Mouse (Mus musculus) kidney, embryonic 14.5 days (tissue): Measurements from ENCODE around the gene Fut2. TPM values are rescaled to one million over a fixed set of nuclear protein-coding genes. Genes with fewer than 3 reads are reported as not detected.
A peak's percentile ranks its signal among the peaks of the same experiment; 100 is the strongest.

Experiments used
- ATAC-seq: fragments of 200-750 bp; cut with Nextera tagmentation; 2 replicates; pipeline ENCODE4 v1.8.0; 2017; ENCODE audit warnings: moderate number of reproducible peaks, mild to moderate bottlenecking, moderate TSS enrichment, moderate library complexity; ENCODE audit not compliant: low FRiP score, low TSS enrichment
- H3K27ac ChIP-seq: fragments of 300-500 bp; sonication (generic); 2 replicates; pipeline ENCODE4 v1.5.1; 2014; ENCODE audit warnings: low read depth, mild to moderate bottlenecking, low read length, moderate library complexity, mixed read lengths
- H3K27me3 ChIP-seq: fragments of 300-500 bp; sonication (generic); 2 replicates; pipeline ENCODE4 v1.6.1; 2014; ENCODE audit warnings: mild to moderate bottlenecking, low read length; ENCODE audit not compliant: control insufficient read depth, insufficient read depth
- H3K36me3 ChIP-seq: fragments of 300-500 bp; sonication (generic); 2 replicates; pipeline ENCODE4 v1.6.1; 2014; ENCODE audit warnings: low read length, mixed read lengths; ENCODE audit not compliant: control insufficient read depth, insufficient read depth
- H3K4me1 ChIP-seq: fragments of 300-500 bp; sonication (generic); 2 replicates; pipeline ENCODE4 v1.6.1; 2014; ENCODE audit warnings: low read length, mixed read lengths; ENCODE audit not compliant: control insufficient read depth, insufficient read depth
- H3K4me2 ChIP-seq: fragments of 300-500 bp; sonication (generic); replicated peaks from 2 replicates; pipeline ENCODE4 v1.6.1; 2014; ENCODE audit warnings: low read depth, mild to moderate bottlenecking, low read length
- H3K4me3 ChIP-seq: fragments of 300-500 bp; sonication (generic); 2 replicates; pipeline ENCODE4 v1.5.1; 2014; ENCODE audit warnings: mild to moderate bottlenecking, low read length
- H3K9ac ChIP-seq: fragments of 300-500 bp; sonication (generic); 2 replicates; pipeline ENCODE4 v1.6.1; 2014; ENCODE audit warnings: low read depth, mild to moderate bottlenecking, low read length, moderate library complexity
- H3K9me3 ChIP-seq: fragments of 300-500 bp; sonication (generic); 2 replicates; pipeline ENCODE4 v1.6.1; 2016; ENCODE audit warnings: low read length; ENCODE audit not compliant: control insufficient read depth
- WGBS: fragments of 180-500 bp; shearing (Covaris S2); extraction: QIAGEN DNeasy Blood & Tissue Kit; methylation state at CpG from one replicate; pipeline ENCODE4 v1.1.7; 2014; 5-methylcytosine and 5-hydroxymethylcytosine counted together
- polyA plus RNA-seq: library from polyadenylated mRNA; unstranded; fragments of >200 nt; fragmentation: Nextera tagmentation; extraction: Ambion mirVana; gene quantifications from 2 replicates; pipeline ENCODE4 v1.2.1, GENCODE M21; 2014

The Fut2 gene
- polyA plus RNA-seq, 1 experiment from 2014 or later, result 0.26 TPM

- Histone ChIP-seq H3K9me3 (no peaks in the 10 kb centered on the region), H3K27ac (peak overlapping the region; percentile 85), H3K4me3 (peak overlapping the region; percentile 46), H3K4me1 (peaks cover 46% of the 10 kb centered on the region), H3K36me3 (no peaks in the 10 kb centered on the region), H3K27me3 (no peaks in the 10 kb centered on the region), H3K4me2 (peak overlapping the region; percentile 74), H3K9ac (peak overlapping the region; percentile 50)
- 7% methylated on average over 18 of the region's 18 CpGs for WGBS
- no peak for ATAC-seq
Observed at GRCm38 (mm10) chr7:45644183-45644582, 22.0 kb downstream of the Fut2 start.

- peak overlapping the region; percentile 46 for H3K4me3 ChIP-seq
- peaks cover 46% of the 10 kb centered on the region for H3K4me1 ChIP-seq
- H3K9ac ChIP-seq, result peak overlapping the region; percentile 76
- peak overlapping the region; percentile 92 for H3K27ac ChIP-seq
- no peaks in the 10 kb centered on the region for H3K36me3 ChIP-seq
- ATAC-seq, result peak; percentile 94
- WGBS, result 2% methylated on average over 28 of the region's 28 CpGs
- no peaks in the 10 kb centered on the region for H3K9me3 ChIP-seq
- peak overlapping the region; percentile 82 for H3K4me2 ChIP-seq
- no peaks in the 10 kb centered on the region for H3K27me3 ChIP-seq
Observed at GRCm38 (mm10) chr7:45643441-45644178, 22.6 kb downstream of the Fut2 start.

GRCm38 (mm10) chr7:45642503-45643255, 23.5 kb downstream of the Fut2 start:
- peak overlapping the region; percentile 82 for H3K4me2 ChIP-seq
- H3K27ac ChIP-seq, result peak overlapping the region; percentile 92
- no peaks in the 10 kb centered on the region for H3K36me3 ChIP-seq
- H3K9me3 ChIP-seq, result no peaks in the 10 kb centered on the region
- no peaks in the 10 kb centered on the region for H3K27me3 ChIP-seq
- 30% methylated on average over 16 of the region's 16 CpGs for WGBS
- no peak for ATAC-seq
- peak overlapping the region; percentile 46 for H3K4me3 ChIP-seq
- H3K4me1 ChIP-seq, result peaks cover 46% of the 10 kb centered on the region
- peak overlapping the region; percentile 76 for H3K9ac ChIP-seq

GRCm38 (mm10) chr7:45642083-45642482, 24.1 kb downstream of the Fut2 start:
- Histone ChIP-seq H3K9me3 (no peaks in the 10 kb centered on the region), H3K9ac (no peak overlapping the region; the same call in 1 of the 2 replicates), H3K27ac (0 out of 2 replicates have a peak overlapping the region, but pooled peaks have one; percentile 24), H3K27me3 (no peaks in the 10 kb centered on the region), H3K4me2 (peak overlapping the region; percentile 82), H3K4me3 (peak overlapping the region; percentile 46; the same call in 1 of the 2 replicates), H3K36me3 (no peaks in the 10 kb centered on the region), H3K4me1 (peaks cover 46% of the 10 kb centered on the region)
- 79% methylated on average over 5 of the region's 5 CpGs for WGBS
- no peak for ATAC-seq

GRCm38 (mm10) chr7:45641391-45642040, 24.7 kb downstream of the Fut2 start:
- WGBS, result 48% methylated on average over 17 of the region's 17 CpGs
- H3K4me1 ChIP-seq, result peaks cover 46% of the 10 kb centered on the region
- 0 out of 2 replicates have a peak overlapping the region, but pooled peaks have one; percentile 24 for H3K27ac ChIP-seq

GRCm38 (mm10) chr7:45640191-45640957, 25.8 kb downstream of the Fut2 start:
- H3K4me2 ChIP-seq, result no peak overlapping the region
- no peaks in the 10 kb centered on the region; the same call in 1 of the 2 replicates for H3K9me3 ChIP-seq
- 0 out of 2 replicates have a peak, but pooled peaks cover 4% of the 10 kb centered on the region for H3K36me3 ChIP-seq
- H3K4me1 ChIP-seq, result peaks cover 51% of the 10 kb centered on the region
- WGBS, result 56% methylated on average over 19 of the region's 19 CpGs
- peak overlapping the region; percentile 12; the same call in 1 of the 2 replicates for H3K27ac ChIP-seq
- no peak for ATAC-seq
- no peak overlapping the region for H3K4me3 ChIP-seq
- no peaks in the 10 kb centered on the region for H3K27me3 ChIP-seq
- H3K9ac ChIP-seq, result no peak overlapping the region

More at GRCm38 (mm10) chr7:45641391-45642040, 24.7 kb downstream of the Fut2 start:
- no peak for ATAC-seq
- H3K9ac ChIP-seq, result no peak overlapping the region; the same call in 1 of the 2 replicates
- H3K27me3 ChIP-seq, result no peaks in the 10 kb centered on the region
- no peaks in the 10 kb centered on the region for H3K9me3 ChIP-seq
- H3K36me3 ChIP-seq, result 0 out of 2 replicates have a peak, but pooled peaks cover 2% of the 10 kb centered on the region
- peak overlapping the region; percentile 17; the same call in 1 of the 2 replicates for H3K4me3 ChIP-seq
- H3K4me2 ChIP-seq, result peak overlapping the region; percentile 82; the same call in 1 of the 2 replicates

GRCm38 (mm10) chr7:45639561-45640027, 26.6 kb downstream of the Fut2 start, which contains the start of gene Mamstr:
Gene Mamstr (plus strand): TSS chr7:45639977.
- ATAC-seq, result no peak
- no peak within 1 kb of the TSS for H3K4me3 ChIP-seq
- peaks cover 46% of the 10 kb centered on the region for H3K4me1 ChIP-seq
- WGBS, result 23% methylated on average over 19 of the region's 19 CpGs
- H3K9ac ChIP-seq, result no peak within 1 kb of the TSS
- no peaks in the 10 kb centered on the region for H3K27me3 ChIP-seq
- H3K9me3 ChIP-seq, result no peaks in the 10 kb centered on the region; the same call in 1 of the 2 replicates
- 0 out of 2 replicates have a peak, but pooled peaks cover 4% of the 10 kb centered on the region for H3K36me3 ChIP-seq
- H3K27ac ChIP-seq, result peak within 1 kb of the TSS; percentile 12; the same call in 1 of the 2 replicates
- H3K4me2 ChIP-seq, result no peak within 1 kb of the TSS; the same call in 1 of the 2 replicates
